In the genomic region with DNA sequence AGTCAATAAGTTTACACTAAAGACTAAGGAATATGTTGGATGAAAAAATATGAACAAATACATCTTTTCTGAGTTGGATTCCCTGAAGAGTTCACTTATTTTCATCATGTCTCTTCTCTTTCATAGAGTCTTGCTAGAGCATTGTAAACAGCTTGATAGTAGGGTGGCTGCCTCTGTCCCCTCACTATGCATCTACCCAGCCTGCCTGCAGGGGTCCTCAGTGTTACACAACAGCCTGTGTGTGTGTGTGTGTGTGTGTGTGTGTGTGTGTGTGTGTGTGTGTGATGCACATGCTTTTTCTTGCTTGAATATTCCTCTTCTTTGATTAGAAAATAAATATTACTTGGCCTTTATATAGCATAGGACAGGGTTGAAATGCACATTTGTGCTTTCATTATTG, we compare ENCODE assay signal across 16 mouse cellular contexts.
DNase-seq lines count a peak whose midpoint lies in the region; ATAC-seq and TF ChIP-seq lines count a peak whose summit lies in the region.
"Had no signal": no experiment of that assay in that cellular context is flagged by ENCODE, and none has a peak within 500 bp of the region (broad histone marks: within the 10 kb centered on the region; RNA-seq: fewer than 3 reads in every experiment).

No protein-coding gene starts in this region.

- H3K79me2 ChIP-seq in liver, adult 2 months (ENCODE audit: control insufficient read depth, insufficient read depth, low read length), result peaks cover 3% of the 10 kb centered on the region; the same call in 1 of the 2 replicates

- no peak for TF ChIP-seq POLR2A in liver, adult 2 months (IDR thresholded peaks at IDR 0.05; ENCODE audit: extremely low read depth, insufficient read depth, low read length)
- TF ChIP-seq POLR2A in thymus, adult 2 months (IDR thresholded peaks at IDR 0.05; ENCODE audit: control insufficient read depth, extremely low read depth, insufficient read depth, low read length, poor library complexity), result no peak

- 0 out of 2 replicates have a peak, but pooled peaks cover 5% of the 10 kb centered on the region for H3K4me1 ChIP-seq in heart, postnatal 0 days (ENCODE audit: control insufficient read depth, insufficient read depth)
- H3K4me1 ChIP-seq in heart, embryonic 10.5 days, result peaks cover 10% of the 10 kb centered on the region; the same call in 1 of the 2 replicates
- H3K4me1 ChIP-seq in liver, adult 2 months (ENCODE audit: control insufficient read depth, insufficient read depth, low read length), result no peaks in the 10 kb centered on the region
- peaks cover 8% of the 10 kb centered on the region for H3K4me1 ChIP-seq in liver, embryonic 12.5 days
- H3K4me1 ChIP-seq in thymus, adult 2 months (replicated peaks; ENCODE audit: control insufficient read depth, insufficient read depth, low read length), result no peaks in the 10 kb centered on the region
- no peaks in the 10 kb centered on the region for H3K4me1 ChIP-seq in midbrain, embryonic 15.5 days

- H3K4me2 ChIP-seq in heart, postnatal 0 days (ENCODE audit: low read depth, low read length), result no peak overlapping the region
- no peak overlapping the region for H3K4me2 ChIP-seq in liver, embryonic 12.5 days
- H3K4me2 ChIP-seq in midbrain, embryonic 15.5 days, result no peak overlapping the region
- H3K4me2 ChIP-seq: heart, embryonic 13.5 days; neural tube, embryonic 13.5 days had no signal

- no peaks in the 10 kb centered on the region for H3K36me3 ChIP-seq in heart, postnatal 0 days (replicated peaks; ENCODE audit: control insufficient read depth, insufficient read depth, low read length)
- no peaks in the 10 kb centered on the region for H3K36me3 ChIP-seq in heart, embryonic 10.5 days
- H3K36me3 ChIP-seq in liver, adult 2 months (ENCODE audit: control insufficient read depth, insufficient read depth, low read length), result no peaks in the 10 kb centered on the region; the same call in none of the 2 replicates
- no peaks in the 10 kb centered on the region for H3K36me3 ChIP-seq in liver, embryonic 12.5 days
- H3K36me3 ChIP-seq in thymus, adult 2 months (ENCODE audit: control insufficient read depth, insufficient read depth, low read length), result no peaks in the 10 kb centered on the region
- no peaks in the 10 kb centered on the region for H3K36me3 ChIP-seq in midbrain, embryonic 15.5 days (replicated peaks)
- H3K36me3 ChIP-seq: forebrain, embryonic 10.5 days; heart, embryonic 13.5 days; neural tube, embryonic 13.5 days had no signal

- no peak for ATAC-seq in heart, postnatal 0 days (ENCODE audit: insufficient read depth, low read depth)
- ATAC-seq in liver, embryonic 12.5 days, result no peak
- ATAC-seq in midbrain, embryonic 15.5 days (replicated peaks), result no peak
- ATAC-seq: hindbrain, embryonic 16.5 days had no signal

- no peaks in the 10 kb centered on the region for H3K27me3 ChIP-seq in heart, postnatal 0 days (ENCODE audit: control insufficient read depth, insufficient read depth, low read length)
- H3K27me3 ChIP-seq in heart, embryonic 10.5 days (ENCODE audit: insufficient read depth, poor library complexity, severe bottlenecking), result no peaks in the 10 kb centered on the region
- H3K27me3 ChIP-seq in liver, adult 2 months (ENCODE audit: control insufficient read depth, insufficient read depth, low read length), result no peaks in the 10 kb centered on the region
- H3K27me3 ChIP-seq in liver, embryonic 12.5 days (replicated peaks), result no peaks in the 10 kb centered on the region
- no peaks in the 10 kb centered on the region for H3K27me3 ChIP-seq in thymus, adult 2 months (ENCODE audit: control insufficient read depth, insufficient read depth, low read length)
- no peaks in the 10 kb centered on the region for H3K27me3 ChIP-seq in midbrain, embryonic 15.5 days (replicated peaks)
- H3K27me3 ChIP-seq: heart, embryonic 13.5 days; neural tube, embryonic 13.5 days had no signal

- no peak overlapping the region for H3K9ac ChIP-seq in heart, postnatal 0 days (replicated peaks; ENCODE audit: low read depth, low read length)
- H3K9ac ChIP-seq in liver, adult 2 months (ENCODE audit: low read depth, low read length), result no peak overlapping the region
- no peak overlapping the region for H3K9ac ChIP-seq in liver, embryonic 12.5 days
- no peak overlapping the region for H3K9ac ChIP-seq in midbrain, embryonic 15.5 days
- H3K9ac ChIP-seq: heart, embryonic 13.5 days; neural tube, embryonic 13.5 days had no signal

- H3K27ac ChIP-seq in heart, postnatal 0 days (ENCODE audit: low read depth), result no peak overlapping the region
- no peak overlapping the region for H3K27ac ChIP-seq in heart, embryonic 10.5 days
- H3K27ac ChIP-seq in liver, adult 2 months (replicated peaks; ENCODE audit: insufficient read depth, low read depth, low read length), result no peak overlapping the region
- no peak overlapping the region for H3K27ac ChIP-seq in liver, embryonic 12.5 days
- H3K27ac ChIP-seq in thymus, adult 2 months (ENCODE audit: control insufficient read depth, insufficient read depth, low read length), result no peak overlapping the region
- H3K27ac ChIP-seq in midbrain, embryonic 15.5 days, result no peak overlapping the region
- H3K27ac ChIP-seq: forebrain, embryonic 10.5 days; heart, embryonic 13.5 days; neural tube, embryonic 13.5 days had no signal

- DNase-seq in heart, postnatal 0 days (ENCODE audit: low spot score), result no peak
- DNase-seq in heart, embryonic 10.5 days (ENCODE audit: low spot score), result no peak
- DNase-seq in liver, adult 2 months (ENCODE audit: extremely low read depth, low read depth, low spot score), result no peak
- peak; percentile 30 for DNase-seq in thymus, postnatal 4 days
- no peak for DNase-seq in thymus, adult 2 months
- no peak for DNase-seq in layer of hippocampus, adult 18-20 months (ENCODE audit: low spot score in 2 of 2)
- DNase-seq: adrenal gland, adult 8-10 months; cerebellum, adult 8-10 months; heart, postnatal 36 days; kidney, adult 8-10 months had no signal

- no peak overlapping the region for H3K4me3 ChIP-seq in heart, postnatal 0 days (ENCODE audit: low read depth, low read length)
- no peak overlapping the region for H3K4me3 ChIP-seq in heart, embryonic 10.5 days
- no peak overlapping the region for H3K4me3 ChIP-seq in liver, adult 2 months (ENCODE audit: insufficient read depth, low read depth, low read length)
- H3K4me3 ChIP-seq in liver, embryonic 12.5 days, result no peak overlapping the region
- no peak overlapping the region for H3K4me3 ChIP-seq in thymus, adult 2 months (ENCODE audit: control insufficient read depth, insufficient read depth, low read length)
- H3K4me3 ChIP-seq in midbrain, embryonic 15.5 days, result no peak overlapping the region
- H3K4me3 ChIP-seq: forebrain, embryonic 10.5 days; heart, embryonic 13.5 days; neural tube, embryonic 13.5 days had no signal

- TF ChIP-seq CTCF in heart, postnatal 0 days (IDR thresholded peaks at IDR 0.05; ENCODE audit: low read depth), result peak; percentile 46
- TF ChIP-seq CTCF in liver, adult 2 months (IDR thresholded peaks at IDR 0.05; ENCODE audit: low read depth, low read length), result peak; percentile 16; the same call in 1 of the 2 replicates
- TF ChIP-seq CTCF in thymus, adult 2 months (IDR thresholded peaks at IDR 0.05; ENCODE audit: borderline replicate concordance, control insufficient read depth, extremely low read depth, insufficient read depth, low read length, poor library complexity), result no peak

- no peak for TF ChIP-seq EP300 in heart, postnatal 0 days (IDR thresholded peaks at IDR 0.05; ENCODE audit: low read depth)

- no peaks in the 10 kb centered on the region for H3K9me3 ChIP-seq in heart, postnatal 0 days (replicated peaks; ENCODE audit: control insufficient read depth, low read length)
- H3K9me3 ChIP-seq in heart, embryonic 10.5 days, result no peaks in the 10 kb centered on the region
- no peaks in the 10 kb centered on the region for H3K9me3 ChIP-seq in liver, embryonic 12.5 days (replicated peaks)
- H3K9me3 ChIP-seq in midbrain, embryonic 15.5 days, result no peaks in the 10 kb centered on the region
- H3K9me3 ChIP-seq: forebrain, embryonic 10.5 days; heart, embryonic 13.5 days; neural tube, embryonic 13.5 days had no signal
